Mouse (Mus musculus) megakaryocyte-erythroid progenitor cell, adult 5-6 weeks (primary cell): ENCODE data around the gene Krt25. TPM values are rescaled to one million over a fixed set of nuclear protein-coding genes. Genes with fewer than 3 reads are reported as not detected.

Source experiments
- ATAC-seq: replicated peaks from 2 replicates; pipeline ENCODE4 v1.8.0; 2016; ENCODE audit warnings: mild to moderate bottlenecking, inconsistent platforms; ENCODE audit not compliant: severe bottlenecking, poor library complexity, low FRiP score, low TSS enrichment
- total RNA-seq, 2 experiments: library from RNA; stranded (forward) in 1 of 2; stranded (reverse) in 1 of 2; fragments of 200-1000, 215-1000 nt in 1 of 2; fragments of >200 nt in 1 of 2; fragmentation: Nextera tagmentation in 1 of 2; gene quantifications; 2 replicates each; pipeline ENCODE4 v1.2.3; 2014 to 2017

The Krt25 gene
- total RNA-seq, 2 experiments from 2014 or later: not detected

GRCm38 (mm10) chr11:99283334-99283733 is 39.4 kb downstream of the Krt25 start:
- ATAC-seq: no peak

- ATAC-seq: no peak
Measured at GRCm38 (mm10) chr11:99281116-99281515, 41.6 kb downstream of the Krt25 start.

- no peak for ATAC-seq
Measured at GRCm38 (mm10) chr11:99279986-99280385, 42.8 kb downstream of the Krt25 start.

GRCm38 (mm10) chr11:99276786-99277185 is 46.0 kb downstream of the Krt25 start:
- no peak for ATAC-seq

GRCm38 (mm10) chr11:99275624-99276023 is 47.1 kb downstream of the Krt25 start:
- ATAC-seq: no peak

GRCm38 (mm10) chr11:99272721-99273120 is 50.0 kb downstream of the Krt25 start:
- no peak for ATAC-seq

GRCm38 (mm10) chr11:99269192-99269591 is 53.6 kb downstream of the Krt25 start:
- no peak for ATAC-seq

- ATAC-seq: no peak
Measured at GRCm38 (mm10) chr11:99265796-99266195, 57.0 kb downstream of the Krt25 start.

Other genes with a start within 250 kb of the Krt25 start
- not detected in 2 replicates for gene Tns4, start 233.6 kb downstream of the Krt25 start, total RNA-seq (2014; fragmentation: Nextera tagmentation)
- not detected in 2 replicates for gene Tns4, start 233.6 kb downstream of the Krt25 start, total RNA-seq (2017)
- gene Ccr7, start 167.9 kb downstream of the Krt25 start, total RNA-seq (2014; fragmentation: Nextera tagmentation): 0.47 TPM in 1 of 2 replicates, not detected in the other
- gene Ccr7, start 167.9 kb downstream of the Krt25 start, total RNA-seq (2017): not detected in 2 replicates
- 113 and 114 TPM in 2 replicates for gene Smarce1, start 91.9 kb downstream of the Krt25 start, total RNA-seq (2014; fragmentation: Nextera tagmentation)
- gene Smarce1, start 91.9 kb downstream of the Krt25 start, total RNA-seq (2017): 223 and 323 TPM in 2 replicates
- not detected in 2 replicates for gene Krt222, start 78.9 kb downstream of the Krt25 start, total RNA-seq (2014; fragmentation: Nextera tagmentation)
- not detected in 2 replicates for gene Krt222, start 78.9 kb downstream of the Krt25 start, total RNA-seq (2017)
- gene Krt24, start 37.7 kb downstream of the Krt25 start, total RNA-seq (2014; fragmentation: Nextera tagmentation): not detected in 2 replicates
- not detected in 2 replicates for gene Krt24, start 37.7 kb downstream of the Krt25 start, total RNA-seq (2017)
- not detected in 2 replicates for gene Krt26, start 15.0 kb upstream of the Krt25 start, total RNA-seq (2014; fragmentation: Nextera tagmentation)
- gene Krt26, start 15.0 kb upstream of the Krt25 start, total RNA-seq (2017): not detected in 2 replicates
- gene Krt27, start 28.2 kb upstream of the Krt25 start, total RNA-seq (2014; fragmentation: Nextera tagmentation): not detected in 2 replicates
- not detected in 2 replicates for gene Krt27, start 28.2 kb upstream of the Krt25 start, total RNA-seq (2017)
- not detected in 2 replicates for gene Krt28, start 52.0 kb upstream of the Krt25 start, total RNA-seq (2014; fragmentation: Nextera tagmentation)
- not detected in 2 replicates for gene Krt28, start 52.0 kb upstream of the Krt25 start, total RNA-seq (2017)
- gene Krt10, start 66.4 kb upstream of the Krt25 start, total RNA-seq (2014; fragmentation: Nextera tagmentation): 0.59 and 4.9 TPM in 2 replicates
- not detected in 2 replicates for gene Krt10, start 66.4 kb upstream of the Krt25 start, total RNA-seq (2017)
- gene Krt12, start 99.3 kb upstream of the Krt25 start, total RNA-seq (2014; fragmentation: Nextera tagmentation): not detected in 2 replicates
- gene Krt12, start 99.3 kb upstream of the Krt25 start, total RNA-seq (2017): not detected in 2 replicates
- not detected in 2 replicates for gene Krt20, start 115.2 kb upstream of the Krt25 start, total RNA-seq (2014; fragmentation: Nextera tagmentation)
- gene Krt20, start 115.2 kb upstream of the Krt25 start, total RNA-seq (2017): not detected in 2 replicates
- gene Krt23, start 170.2 kb upstream of the Krt25 start, total RNA-seq (2014; fragmentation: Nextera tagmentation): not detected in 2 replicates
- not detected in 2 replicates for gene Krt23, start 170.2 kb upstream of the Krt25 start, total RNA-seq (2017)
- not detected in 2 replicates for gene Krt39, start 198.4 kb upstream of the Krt25 start, total RNA-seq (2014; fragmentation: Nextera tagmentation)
- gene Krt39, start 198.4 kb upstream of the Krt25 start, total RNA-seq (2017): not detected in 2 replicates
- gene Krt40, start 220.2 kb upstream of the Krt25 start, total RNA-seq (2014; fragmentation: Nextera tagmentation): not detected in 2 replicates
- not detected in 2 replicates for gene Krt40, start 220.2 kb upstream of the Krt25 start, total RNA-seq (2017)
- not detected in 2 replicates for gene Krtap3-3, start 227.9 kb upstream of the Krt25 start, total RNA-seq (2014; fragmentation: Nextera tagmentation)
- not detected in 2 replicates for gene Krtap3-3, start 227.9 kb upstream of the Krt25 start, total RNA-seq (2017)
- not detected in 2 replicates for gene Krtap3-2, start 233.9 kb upstream of the Krt25 start, total RNA-seq (2014; fragmentation: Nextera tagmentation)
- gene Krtap3-2, start 233.9 kb upstream of the Krt25 start, total RNA-seq (2017): not detected in 2 replicates
- not detected in 2 replicates for gene Gm11939, start 236.5 kb upstream of the Krt25 start, total RNA-seq (2014; fragmentation: Nextera tagmentation)
- gene Gm11939, start 236.5 kb upstream of the Krt25 start, total RNA-seq (2017): not detected in 2 replicates
- gene Krtap3-1, start 243.7 kb upstream of the Krt25 start, total RNA-seq (2014; fragmentation: Nextera tagmentation): not detected in 2 replicates
- gene Krtap3-1, start 243.7 kb upstream of the Krt25 start, total RNA-seq (2017): not detected in 2 replicates